Mouse (Mus musculus): ENCODE data around the gene Uhrf1. TPM values are rescaled to one million over a fixed set of nuclear protein-coding genes. Genes with fewer than 3 reads are reported as not detected.

The Uhrf1 gene
- polyA plus RNA-seq, 1 experiment from 2014 or later, result 54.3 TPM

DNA sequence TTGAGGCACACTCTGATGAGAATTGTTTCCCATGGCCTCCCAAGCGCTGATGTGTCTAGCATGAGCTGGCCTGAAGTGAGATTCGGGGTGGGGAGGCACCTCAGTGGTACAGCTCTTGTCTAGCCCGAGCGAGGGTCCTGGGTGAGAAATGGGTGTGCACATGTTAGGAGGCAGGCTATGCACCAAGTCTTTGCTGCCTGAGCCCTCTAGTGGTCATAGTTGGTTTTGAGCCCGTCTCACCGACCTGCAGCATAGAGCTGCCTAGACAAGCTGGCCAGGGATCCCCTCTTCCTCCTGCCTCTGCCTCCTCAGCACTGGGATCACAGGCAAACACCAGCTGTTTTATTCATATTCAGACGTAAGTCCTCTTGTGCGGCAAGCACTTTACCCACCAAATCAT is 39.1 kb upstream of the Uhrf1 start:
- 23% methylated on average over 8 of the region's 8 CpGs for WGBS
- no peak overlapping the region for H3K4me2 ChIP-seq (ENCODE audit: low read length)
- DNase-seq (ENCODE audit: low spot score) (peak; percentile 82), ATAC-seq (replicated peaks; ENCODE audit: low FRiP score, low read depth) (peak; percentile 52)
- H3K9ac ChIP-seq (ENCODE audit: low read depth, low read length), result no peak overlapping the region
- H3K36me3 ChIP-seq (ENCODE audit: insufficient read depth, low read length), result peaks cover 23% of the 10 kb centered on the region; the same call in 1 of the 2 replicates
- peak; percentile 81 for TF ChIP-seq CTCF (IDR thresholded peaks at IDR 0.05; ENCODE audit: low read depth)
- H3K27me3 ChIP-seq (ENCODE audit: insufficient read depth, low read length), result no peaks in the 10 kb centered on the region
- H3K9me3 ChIP-seq (replicated peaks; ENCODE audit: low read length), result no peaks in the 10 kb centered on the region
- no peak overlapping the region for H3K27ac ChIP-seq
- H3K4me3 ChIP-seq (replicated peaks; ENCODE audit: low read depth, low read length), result no peak overlapping the region
- 0 out of 2 replicates have a peak, but pooled peaks cover 8% of the 10 kb centered on the region for H3K4me1 ChIP-seq (replicated peaks; ENCODE audit: insufficient read depth, low read length)

DNA sequence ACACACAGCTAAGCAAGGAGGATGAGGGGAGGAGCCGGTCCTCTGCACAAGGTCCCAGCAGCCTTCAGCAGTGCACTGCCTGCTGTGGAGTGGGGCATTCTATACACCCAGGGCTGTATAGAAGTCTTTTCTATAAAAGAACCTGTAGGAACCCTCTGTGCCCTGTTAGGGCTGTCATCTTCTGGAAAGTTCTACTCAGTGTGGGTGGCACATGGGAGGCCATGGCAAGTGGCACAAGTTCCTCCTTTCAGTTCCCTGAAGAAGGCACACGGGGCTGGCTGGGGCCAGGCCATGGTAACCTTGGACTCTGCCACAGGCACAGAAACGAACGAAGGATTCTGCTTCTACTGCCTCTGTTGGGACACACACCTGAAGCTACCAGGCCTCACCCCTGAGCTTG is 38.1 kb upstream of the Uhrf1 start:
- no peak for TF ChIP-seq CTCF (IDR thresholded peaks at IDR 0.05; ENCODE audit: low read depth)
- Histone ChIP-seq H3K4me3 (replicated peaks; ENCODE audit: low read depth, low read length) (no peak overlapping the region), H3K27ac (no peak overlapping the region), H3K36me3 (ENCODE audit: insufficient read depth, low read length) (peaks cover 16% of the 10 kb centered on the region; the same call in 1 of the 2 replicates), H3K9ac (ENCODE audit: low read depth, low read length) (no peak overlapping the region), H3K4me2 (ENCODE audit: low read length) (no peak overlapping the region), H3K9me3 (replicated peaks; ENCODE audit: low read length) (no peaks in the 10 kb centered on the region), H3K4me1 (replicated peaks; ENCODE audit: insufficient read depth, low read length) (0 out of 2 replicates have a peak, but pooled peaks cover 4% of the 10 kb centered on the region), H3K27me3 (ENCODE audit: insufficient read depth, low read length) (no peaks in the 10 kb centered on the region)
- 94% methylated on average over 4 of the region's 4 CpGs for WGBS
- DNase-seq (ENCODE audit: low spot score) (no peak), ATAC-seq (replicated peaks; ENCODE audit: low FRiP score, low read depth) (no peak)

DNA sequence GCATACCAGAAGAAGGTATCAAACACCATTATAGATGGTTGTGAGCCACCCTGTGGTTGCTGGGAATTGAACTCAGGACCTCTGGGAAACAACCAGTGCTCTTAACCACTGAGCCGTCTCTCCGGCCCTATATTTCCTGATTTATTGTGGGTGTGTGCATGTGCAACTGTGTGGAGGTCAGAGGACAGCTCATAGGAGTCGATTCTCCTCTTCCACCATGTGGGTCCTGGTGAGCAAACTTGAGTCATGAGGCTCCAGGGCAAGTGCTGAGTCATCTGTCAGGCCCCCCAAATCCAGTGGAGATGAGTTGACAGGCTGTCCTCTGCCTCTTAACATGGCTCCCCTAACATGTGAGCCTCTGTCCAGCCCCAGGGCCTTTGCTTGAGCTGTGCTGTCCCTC is 37.3 kb upstream of the Uhrf1 start:
- no peak for ATAC-seq (replicated peaks; ENCODE audit: low FRiP score, low read depth)
- Histone ChIP-seq H3K4me3 (replicated peaks; ENCODE audit: low read depth, low read length) (no peak overlapping the region), H3K27me3 (ENCODE audit: insufficient read depth, low read length) (no peaks in the 10 kb centered on the region), H3K4me2 (ENCODE audit: low read length) (no peak overlapping the region), H3K9ac (ENCODE audit: low read depth, low read length) (no peak overlapping the region), H3K36me3 (ENCODE audit: insufficient read depth, low read length) (0 out of 2 replicates have a peak, but pooled peaks cover 7% of the 10 kb centered on the region), H3K27ac (peak overlapping the region; percentile 13; the same call in 1 of the 2 replicates), H3K9me3 (replicated peaks; ENCODE audit: low read length) (no peaks in the 10 kb centered on the region), H3K4me1 (replicated peaks; ENCODE audit: insufficient read depth, low read length) (no peaks in the 10 kb centered on the region)
- 65% methylated on average over 3 of the region's 3 CpGs for WGBS
- no peak for DNase-seq (ENCODE audit: low spot score)
- TF ChIP-seq CTCF (IDR thresholded peaks at IDR 0.05; ENCODE audit: low read depth), result no peak

DNA sequence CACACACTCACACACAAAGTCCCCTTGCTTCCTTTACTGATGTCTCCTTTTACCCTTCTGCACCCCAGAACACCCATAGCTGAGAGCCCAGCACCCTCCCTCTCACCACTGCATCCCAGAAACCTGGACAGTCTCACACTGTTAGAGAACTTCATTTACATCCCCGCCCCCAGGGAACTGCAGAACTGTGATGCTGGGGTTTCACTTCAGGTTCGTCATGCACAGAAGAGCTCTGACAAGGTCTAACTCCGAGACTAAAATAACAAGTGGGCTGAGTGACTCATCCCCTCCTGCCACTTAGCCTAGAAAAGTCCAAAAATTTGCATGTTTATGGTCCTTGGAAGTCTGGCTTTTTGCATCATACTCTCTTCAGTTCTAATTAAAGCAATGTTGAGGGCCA is 36.9 kb upstream of the Uhrf1 start:
- Histone ChIP-seq H3K9ac (ENCODE audit: low read depth, low read length) (no peak overlapping the region), H3K4me2 (ENCODE audit: low read length) (no peak overlapping the region), H3K4me1 (replicated peaks; ENCODE audit: insufficient read depth, low read length) (no peaks in the 10 kb centered on the region), H3K36me3 (ENCODE audit: insufficient read depth, low read length) (peaks cover 7% of the 10 kb centered on the region), H3K27me3 (ENCODE audit: insufficient read depth, low read length) (no peaks in the 10 kb centered on the region), H3K9me3 (replicated peaks; ENCODE audit: low read length) (no peaks in the 10 kb centered on the region), H3K4me3 (replicated peaks; ENCODE audit: low read depth, low read length) (no peak overlapping the region), H3K27ac (peak overlapping the region; percentile 13; the same call in 1 of the 2 replicates)
- ATAC-seq (replicated peaks; ENCODE audit: low FRiP score, low read depth), result 0 out of 2 replicates have a peak, but pooled peaks have one; percentile 6
- TF ChIP-seq CTCF (IDR thresholded peaks at IDR 0.05; ENCODE audit: low read depth), result no peak
- no peak for DNase-seq (ENCODE audit: low spot score)
- WGBS, result 42% methylated on average over 3 of the region's 3 CpGs

DNA sequence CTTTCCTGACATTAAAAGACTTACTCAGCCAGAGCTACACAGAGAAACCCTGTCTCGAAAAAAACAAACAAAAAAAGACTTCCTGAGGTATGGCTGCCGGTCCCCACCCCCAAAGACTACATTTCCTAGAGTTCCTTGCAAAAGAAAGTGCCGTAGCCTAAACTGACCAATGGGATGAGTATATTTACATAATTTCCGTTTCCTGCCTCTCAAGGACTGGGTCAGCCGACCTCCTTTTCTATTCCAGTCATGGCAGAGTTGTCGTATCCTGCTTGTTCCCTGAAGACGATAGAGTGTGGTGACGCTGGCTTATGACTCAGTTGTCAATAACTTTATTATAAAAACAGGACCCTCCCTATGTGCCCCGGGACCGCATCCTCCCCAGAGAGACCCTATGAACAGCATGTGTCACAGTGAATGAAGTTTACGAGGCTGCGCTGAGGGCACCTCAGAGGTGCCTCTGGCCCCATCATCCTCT is 33.9 kb upstream of the Uhrf1 start:
- no peak for TF ChIP-seq CTCF (IDR thresholded peaks at IDR 0.05; ENCODE audit: low read depth)
- DNase-seq (ENCODE audit: low spot score) (peak; percentile 98), ATAC-seq (replicated peaks; ENCODE audit: low FRiP score, low read depth) (peak; percentile 79)
- H3K4me1 ChIP-seq (replicated peaks; ENCODE audit: insufficient read depth, low read length), result 0 out of 2 replicates have a peak, but pooled peaks cover 5% of the 10 kb centered on the region
- H3K9ac ChIP-seq (ENCODE audit: low read depth, low read length), result peak overlapping the region; percentile 58
- H3K27me3 ChIP-seq (ENCODE audit: insufficient read depth, low read length), result no peaks in the 10 kb centered on the region
- peak overlapping the region; percentile 84 for H3K27ac ChIP-seq
- no peaks in the 10 kb centered on the region for H3K9me3 ChIP-seq (replicated peaks; ENCODE audit: low read length)
- peaks cover 3% of the 10 kb centered on the region for H3K36me3 ChIP-seq (ENCODE audit: insufficient read depth, low read length)
- 17% methylated on average over 12 of the region's 12 CpGs for WGBS
- H3K4me2 ChIP-seq (ENCODE audit: low read length), result peak overlapping the region; percentile 59
- H3K4me3 ChIP-seq (replicated peaks; ENCODE audit: low read depth, low read length), result peak overlapping the region; percentile 24

DNA sequence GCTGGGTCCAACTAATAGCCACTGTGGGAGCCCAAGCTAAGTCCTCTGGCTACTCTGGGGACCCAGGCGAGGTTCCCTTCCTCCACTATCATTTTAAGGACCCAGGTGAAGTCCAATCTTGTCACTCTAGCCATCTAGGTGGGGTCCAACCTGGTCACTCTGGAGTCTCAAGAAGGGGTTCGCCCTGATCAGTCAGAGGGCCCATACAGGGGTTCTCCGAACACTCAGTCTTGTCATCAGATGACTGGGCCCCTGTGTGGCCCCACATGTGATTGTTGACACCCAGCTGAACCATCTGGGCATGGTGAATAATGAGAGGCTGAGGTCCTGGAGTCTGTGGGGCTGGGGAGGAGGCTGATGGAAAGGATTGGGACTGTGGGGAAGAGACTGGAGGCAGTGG is 33.4 kb upstream of the Uhrf1 start:
- H3K4me3 ChIP-seq (replicated peaks; ENCODE audit: low read depth, low read length), result no peak overlapping the region; the same call in 1 of the 2 replicates
- 70% methylated on average over 3 of the region's 3 CpGs for WGBS
- DNase-seq (ENCODE audit: low spot score) (no peak), ATAC-seq (replicated peaks; ENCODE audit: low FRiP score, low read depth) (no peak)
- H3K4me2 ChIP-seq (ENCODE audit: low read length), result peak overlapping the region; percentile 59
- H3K9me3 ChIP-seq (replicated peaks; ENCODE audit: low read length), result no peaks in the 10 kb centered on the region
- H3K27me3 ChIP-seq (ENCODE audit: insufficient read depth, low read length), result no peaks in the 10 kb centered on the region
- no peak for TF ChIP-seq CTCF (IDR thresholded peaks at IDR 0.05; ENCODE audit: low read depth)
- H3K9ac ChIP-seq (ENCODE audit: low read depth, low read length), result peak overlapping the region; percentile 28; the same call in 1 of the 2 replicates
- H3K36me3 ChIP-seq (ENCODE audit: insufficient read depth, low read length), result peaks cover 3% of the 10 kb centered on the region
- 0 out of 2 replicates have a peak, but pooled peaks cover 5% of the 10 kb centered on the region for H3K4me1 ChIP-seq (replicated peaks; ENCODE audit: insufficient read depth, low read length)
- peak overlapping the region; percentile 84 for H3K27ac ChIP-seq

Measured in kidney, postnatal 0 days (tissue).